Mouse (Mus musculus) NIH3T3 (cell line): Measurements from ENCODE around the gene Acpp.
A peak's percentile ranks its signal among the peaks of the same experiment; 100 is the strongest.

Experiments used
- DNase-seq: peaks from one replicate; pipeline ENCODE4 v3.0.0-alpha.2; 2012; ENCODE audit warnings: low read depth

Acpp gene

GRCm38 (mm10) chr9:104304800-104305199 lies 32.7 kb downstream of the Acpp start:
- no peak for DNase-seq

GRCm38 (mm10) chr9:104304376-104304775 lies 33.2 kb downstream of the Acpp start:
- no peak for DNase-seq

GRCm38 (mm10) chr9:104300569-104300968 lies 37.0 kb downstream of the Acpp start:
- no peak for DNase-seq

GRCm38 (mm10) chr9:104297041-104297440 lies 40.5 kb downstream of the Acpp start:
- DNase-seq, result no peak

- DNase-seq, result no peak
These were observed 52.6 kb downstream of the Acpp start for GRCm38 (mm10) chr9:104284934-104285333.

- no peak for DNase-seq
These were observed 55.0 kb downstream of the Acpp start for GRCm38 (mm10) chr9:104282536-104282935.

- peak; percentile 4 for DNase-seq
These were observed 55.8 kb downstream of the Acpp start for GRCm38 (mm10) chr9:104281737-104282136.

- DNase-seq, result no peak
These were observed 56.6 kb downstream of the Acpp start for GRCm38 (mm10) chr9:104280725-104281495.

GRCm38 (mm10) chr9:104277528-104278162 lies 59.9 kb downstream of the Acpp start:
- peak; percentile 59 for DNase-seq

- no peak for DNase-seq
These were observed 62.3 kb downstream of the Acpp start for GRCm38 (mm10) chr9:104275084-104275785.

- no peak for DNase-seq
These were observed 65.5 kb downstream of the Acpp start for GRCm38 (mm10) chr9:104272057-104272456.

- DNase-seq, result no peak
These were observed 65.9 kb downstream of the Acpp start for GRCm38 (mm10) chr9:104271642-104272041.

GRCm38 (mm10) chr9:104269944-104270343 lies 67.6 kb downstream of the Acpp start:
- DNase-seq, result no peak

- DNase-seq, result no peak
These were observed 68.1 kb downstream of the Acpp start for GRCm38 (mm10) chr9:104269349-104269871.

- DNase-seq, result no peak
These were observed 73.0 kb downstream of the Acpp start for GRCm38 (mm10) chr9:104264567-104264966.

GRCm38 (mm10) chr9:104262823-104263352 lies 74.7 kb downstream of the Acpp start, which contains the start of gene Dnajc13:
Gene Dnajc13 (minus strand): TSS chr9:104262930.
- DNase-seq, result peak; percentile 98

- DNase-seq, result peak; percentile 61
These were observed 75.4 kb downstream of the Acpp start for GRCm38 (mm10) chr9:104262016-104262762.

- DNase-seq, result no peak
These were observed 77.2 kb downstream of the Acpp start for GRCm38 (mm10) chr9:104260306-104260705.

GRCm38 (mm10) chr9:104256085-104256484 lies 81.5 kb downstream of the Acpp start:
- DNase-seq, result no peak

GRCm38 (mm10) chr9:104254408-104255180 lies 83.0 kb downstream of the Acpp start:
- no peak for DNase-seq

- no peak for DNase-seq
These were observed 84.9 kb downstream of the Acpp start for GRCm38 (mm10) chr9:104252637-104253036.
